Mouse (Mus musculus) forebrain, embryonic 11.5 days (tissue): ENCODE results near the gene Pxdn. TPM values are rescaled to one million over a fixed set of nuclear protein-coding genes. Genes with fewer than 3 reads are reported as not detected.

Source experiments
- ATAC-seq: fragments of 200-750 bp; cut with Nextera tagmentation; replicated peaks from 2 replicates; pipeline ENCODE4 v1.8.0; 2017; ENCODE audit warnings: moderate TSS enrichment; ENCODE audit not compliant: low FRiP score
- DNase-seq: peaks from one replicate; pipeline ENCODE4 v3.0.0-alpha.2; 2017; ENCODE audit warnings: low spot score
- H3K27ac ChIP-seq: fragments of 300-500 bp; sonication (generic); 2 replicates; pipeline ENCODE4 v1.5.1; 2014; ENCODE audit warnings: low read depth, low read length
- H3K27me3 ChIP-seq: fragments of 300-500 bp; sonication (generic); 2 replicates; pipeline ENCODE4 v1.6.1; 2014; ENCODE audit warnings: mild to moderate bottlenecking, low read length, mixed read lengths; ENCODE audit not compliant: control insufficient read depth, insufficient read depth
- H3K36me3 ChIP-seq: fragments of 300-500 bp; sonication (generic); 2 replicates; pipeline ENCODE4 v1.6.1; 2014; ENCODE audit warnings: mild to moderate bottlenecking, low read length, moderate library complexity, mixed read lengths; ENCODE audit not compliant: control insufficient read depth, insufficient read depth
- H3K4me1 ChIP-seq: fragments of 300-500 bp; sonication (generic); replicated peaks from 2 replicates; pipeline ENCODE4 v1.6.1; 2014; ENCODE audit warnings: low read length, mixed read lengths; ENCODE audit not compliant: control insufficient read depth, insufficient read depth
- H3K4me2 ChIP-seq: fragments of 300-500 bp; sonication (generic); 2 replicates; pipeline ENCODE4 v1.6.1; 2014; ENCODE audit warnings: low read depth, mild to moderate bottlenecking, low read length, moderate library complexity, mixed read lengths; ENCODE audit not compliant: severe bottlenecking
- H3K4me3 ChIP-seq: fragments of 300-500 bp; sonication (generic); 2 replicates; pipeline ENCODE4 v1.5.1; 2014; ENCODE audit warnings: low read depth, low read length
- H3K9ac ChIP-seq: fragments of 300-500 bp; sonication (generic); 2 replicates; pipeline ENCODE4 v1.6.1; 2014; ENCODE audit warnings: low read length
- H3K9me3 ChIP-seq: fragments of 300-500 bp; sonication (generic); 2 replicates; pipeline ENCODE4 v1.6.1; 2016; ENCODE audit warnings: low read length, mixed read lengths; ENCODE audit not compliant: control insufficient read depth
- WGBS: fragments of 180-500 bp; shearing (Covaris S2); extraction: QIAGEN DNeasy Blood & Tissue Kit; methylation state at CpG from one replicate; pipeline ENCODE4 v1.1.7; 2014; 5-methylcytosine and 5-hydroxymethylcytosine counted together
- polyA plus RNA-seq: library from polyadenylated mRNA; unstranded; fragments of >200 nt; fragmentation: Nextera tagmentation; extraction: Ambion mirVana; gene quantifications from 2 replicates; pipeline ENCODE4 v1.2.1, GENCODE M21; 2014

The Pxdn gene
- polyA plus RNA-seq, 1 experiment from 2014 or later = 73.7 TPM

DNA sequence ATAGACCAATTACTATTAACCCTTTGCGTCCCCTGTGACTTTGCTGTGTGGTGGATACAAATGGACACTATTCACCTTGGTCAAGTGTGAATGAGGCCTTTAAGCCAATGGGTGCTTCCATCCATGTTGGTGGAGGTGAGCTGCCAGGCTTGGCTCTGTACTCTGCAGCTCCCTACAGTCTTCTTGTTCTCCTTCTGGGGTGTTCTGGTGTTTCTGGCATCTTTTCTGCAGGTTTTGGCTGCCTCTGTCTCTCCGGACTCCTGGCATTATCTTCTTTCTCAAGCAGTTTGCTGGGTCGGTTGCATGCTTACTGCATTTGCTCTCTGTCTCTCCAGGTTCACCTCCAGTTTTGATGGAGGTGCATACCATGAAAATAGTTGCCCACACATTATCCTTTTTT, 7.2 kb downstream of the Pxdn start:
- Histone ChIP-seq H3K4me2 (no peak overlapping the region), H3K9ac (no peak overlapping the region), H3K27me3 (no peaks in the 10 kb centered on the region), H3K4me1 (peaks cover 11% of the 10 kb centered on the region), H3K9me3 (no peaks in the 10 kb centered on the region), H3K27ac (no peak overlapping the region), H3K36me3 (no peaks in the 10 kb centered on the region; the same call in 1 of the 2 replicates), H3K4me3 (no peak overlapping the region)
- WGBS = 91% methylated on average over 3 of the region's 3 CpGs
- ATAC-seq = no peak
- DNase-seq = no peak

DNA sequence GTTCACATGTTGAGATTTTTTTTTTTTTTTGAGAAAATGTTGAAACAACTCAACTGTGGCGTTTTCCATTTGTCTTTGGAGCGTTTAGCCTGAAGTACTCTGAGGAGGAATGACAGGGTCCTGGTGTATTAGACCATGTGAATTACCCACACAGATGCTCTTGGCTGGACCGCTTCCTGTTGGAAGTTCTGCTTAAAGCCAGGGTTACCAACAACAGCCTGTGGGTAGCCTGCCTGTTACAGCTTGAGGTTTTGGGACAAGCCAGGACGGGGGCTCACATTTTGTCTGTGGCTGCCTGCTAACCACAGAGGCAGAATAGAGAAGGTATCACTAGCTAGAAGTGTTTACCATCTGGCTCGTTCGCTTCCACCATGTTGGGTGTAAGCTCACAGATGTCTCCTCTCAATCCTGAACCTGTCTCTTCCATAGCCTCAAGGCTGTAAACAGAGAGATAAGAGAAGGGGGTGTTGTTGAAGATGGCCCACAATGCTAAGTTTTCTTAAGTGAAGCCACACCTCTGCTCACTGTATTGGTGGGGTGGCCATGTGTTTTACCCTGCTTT, 7.9 kb downstream of the Pxdn start:
- no peaks in the 10 kb centered on the region for H3K9me3 ChIP-seq
- WGBS = 86% methylated on average over 6 of the region's 6 CpGs
- H3K4me1 ChIP-seq = peaks cover 8% of the 10 kb centered on the region
- H3K9ac ChIP-seq = no peak overlapping the region
- H3K4me3 ChIP-seq = no peak overlapping the region
- no peaks in the 10 kb centered on the region; the same call in 1 of the 2 replicates for H3K36me3 ChIP-seq
- DNase-seq (no peak), ATAC-seq (no peak)
- no peak overlapping the region for H3K27ac ChIP-seq
- no peaks in the 10 kb centered on the region for H3K27me3 ChIP-seq
- H3K4me2 ChIP-seq = no peak overlapping the region

DNA sequence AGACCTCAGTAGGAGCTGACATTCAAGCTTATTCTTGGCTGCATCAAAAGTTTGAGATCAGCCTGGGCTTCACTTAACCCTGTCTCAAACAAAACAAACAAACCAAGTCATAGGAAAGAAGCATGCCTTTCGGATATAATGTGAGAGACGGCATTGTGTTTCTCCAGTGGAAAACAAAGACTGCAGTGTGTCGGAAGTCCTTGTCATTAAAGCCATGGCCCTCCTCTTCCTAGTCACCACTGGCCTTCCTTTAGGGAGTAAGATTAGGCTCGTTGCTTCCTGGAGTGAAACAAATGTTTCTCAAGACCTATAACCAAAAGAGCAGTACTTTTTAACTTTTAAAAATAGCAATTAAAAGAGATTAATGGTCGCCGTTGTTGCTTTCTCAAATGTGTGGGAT, 13.6 kb downstream of the Pxdn start:
- 33% methylated on average over 6 of the region's 6 CpGs for WGBS
- no peaks in the 10 kb centered on the region for H3K9me3 ChIP-seq
- no peak for DNase-seq

DNA sequence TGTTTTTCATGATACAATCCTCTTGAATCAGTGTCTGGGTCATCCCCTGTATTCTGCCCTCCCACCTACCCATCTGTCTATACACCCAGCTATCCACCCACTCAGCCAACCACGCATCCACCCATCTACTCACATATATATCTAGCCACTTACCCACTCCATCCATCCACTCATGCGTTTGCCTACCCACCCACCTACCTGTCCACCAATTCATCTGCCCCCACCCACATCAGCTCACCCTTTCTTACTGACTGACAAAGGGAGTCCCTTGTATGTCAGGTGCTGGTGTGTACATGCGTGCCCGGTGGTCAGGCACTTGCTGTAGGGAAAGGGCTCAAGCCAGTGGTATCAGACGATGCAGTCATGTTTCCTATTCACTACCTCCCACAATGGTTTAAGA, 14.1 kb downstream of the Pxdn start:
- Histone ChIP-seq H3K27ac (no peak overlapping the region), H3K9ac (no peak overlapping the region), H3K27me3 (no peaks in the 10 kb centered on the region), H3K4me2 (no peak overlapping the region), H3K4me3 (no peak overlapping the region), H3K4me1 (peaks cover 8% of the 10 kb centered on the region), H3K36me3 (no peaks in the 10 kb centered on the region), H3K9me3 (no peaks in the 10 kb centered on the region)
- no peak for ATAC-seq
- WGBS = 83% methylated on average over 5 of the region's 5 CpGs
- DNase-seq = no peak

More for the DNA sequence above, 13.6 kb downstream of the Pxdn start:
- Histone ChIP-seq H3K4me1 (peaks cover 8% of the 10 kb centered on the region), H3K36me3 (no peaks in the 10 kb centered on the region), H3K27me3 (no peaks in the 10 kb centered on the region), H3K27ac (no peak overlapping the region), H3K4me3 (no peak overlapping the region), H3K4me2 (no peak overlapping the region), H3K9ac (no peak overlapping the region)
- ATAC-seq = no peak

DNA sequence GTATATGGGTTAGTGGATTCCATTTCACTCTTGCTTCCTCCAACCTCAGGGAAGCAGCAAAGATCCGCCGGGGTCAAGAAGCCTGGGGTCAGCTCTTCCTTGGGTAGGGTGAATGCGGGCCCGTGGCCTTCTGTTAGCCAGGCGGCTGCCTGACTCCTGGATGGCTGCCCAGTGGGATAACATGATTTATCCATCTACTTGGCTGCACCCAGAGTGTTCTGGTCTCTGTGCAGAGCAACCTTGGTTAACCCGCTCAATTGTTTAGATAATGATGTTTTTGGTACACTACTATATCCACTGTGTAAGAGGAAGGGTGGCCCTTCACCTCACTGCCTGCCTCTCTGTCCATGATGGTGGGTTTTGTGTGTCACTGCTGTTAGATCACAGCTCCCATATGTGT, 14.7 kb downstream of the Pxdn start:
- 93% methylated on average over 6 of the region's 6 CpGs for WGBS
- H3K36me3 ChIP-seq = no peaks in the 10 kb centered on the region
- H3K4me2 ChIP-seq = no peak overlapping the region
- no peaks in the 10 kb centered on the region for H3K9me3 ChIP-seq
- H3K4me3 ChIP-seq = no peak overlapping the region
- ATAC-seq (no peak), DNase-seq (no peak)
- H3K9ac ChIP-seq = no peak overlapping the region
- no peaks in the 10 kb centered on the region for H3K27me3 ChIP-seq
- no peak overlapping the region for H3K27ac ChIP-seq
- H3K4me1 ChIP-seq = peaks cover 8% of the 10 kb centered on the region

DNA sequence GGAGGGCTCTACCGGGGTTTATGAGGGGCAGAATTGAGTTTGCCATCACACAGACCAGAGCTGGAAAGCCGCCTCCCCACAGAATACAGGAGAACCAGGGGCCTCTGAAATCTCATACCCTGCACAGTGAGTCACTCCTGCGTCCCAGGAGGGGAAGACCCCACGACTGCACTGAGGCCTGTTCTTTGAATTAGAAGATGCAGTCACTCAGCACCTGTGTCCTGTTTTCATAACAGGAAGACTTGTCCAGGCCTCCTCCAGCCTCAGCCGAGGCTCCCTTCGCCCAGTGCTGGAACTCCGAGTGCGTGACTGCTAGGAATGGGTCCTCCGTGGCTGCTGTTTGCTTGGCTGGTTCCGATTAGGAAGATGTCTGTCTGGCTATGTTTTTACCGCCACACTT, 16.6 kb downstream of the Pxdn start:
- 65% methylated on average over 11 of the region's 11 CpGs for WGBS
- peaks cover 8% of the 10 kb centered on the region for H3K4me1 ChIP-seq
- H3K36me3 ChIP-seq = no peaks in the 10 kb centered on the region
- H3K4me3 ChIP-seq = no peak overlapping the region
- ATAC-seq = no peak
- H3K4me2 ChIP-seq = no peak overlapping the region
- no peaks in the 10 kb centered on the region for H3K9me3 ChIP-seq
- no peak overlapping the region; the same call in 1 of the 2 replicates for H3K27ac ChIP-seq
- DNase-seq = no peak
- no peaks in the 10 kb centered on the region for H3K27me3 ChIP-seq
- no peak overlapping the region for H3K9ac ChIP-seq

DNA sequence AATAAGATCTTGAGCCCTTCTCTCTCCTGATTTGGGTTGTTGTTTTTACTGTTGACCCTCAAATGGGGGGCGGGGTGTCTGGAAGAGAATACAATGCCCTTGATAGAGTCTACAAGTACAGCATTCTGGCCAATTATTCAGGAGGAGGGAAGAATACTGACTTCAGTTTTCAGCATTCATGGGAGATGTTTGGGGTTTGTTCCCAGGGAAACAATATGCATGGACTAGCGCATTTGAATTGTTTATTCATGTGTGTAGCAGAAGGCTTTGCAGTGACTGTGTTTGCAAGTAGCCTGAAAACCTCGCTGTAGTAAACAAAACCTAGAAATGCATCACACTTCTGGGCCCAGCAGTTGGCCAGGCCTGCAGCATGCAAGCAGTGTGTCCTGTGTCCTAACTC, 17.1 kb downstream of the Pxdn start:
- H3K27ac ChIP-seq = 0 out of 2 replicates have a peak overlapping the region, but pooled peaks have one; percentile 42
- no peak overlapping the region for H3K4me2 ChIP-seq
- peaks cover 8% of the 10 kb centered on the region for H3K4me1 ChIP-seq
- DNase-seq (no peak), ATAC-seq (0 out of 2 replicates have a peak, but pooled peaks have one; percentile 51)
- no peaks in the 10 kb centered on the region for H3K36me3 ChIP-seq
- no peaks in the 10 kb centered on the region for H3K9me3 ChIP-seq
- WGBS = 55% methylated on average over 3 of the region's 3 CpGs
- H3K27me3 ChIP-seq = no peaks in the 10 kb centered on the region
- no peak overlapping the region for H3K9ac ChIP-seq
- no peak overlapping the region for H3K4me3 ChIP-seq

DNA sequence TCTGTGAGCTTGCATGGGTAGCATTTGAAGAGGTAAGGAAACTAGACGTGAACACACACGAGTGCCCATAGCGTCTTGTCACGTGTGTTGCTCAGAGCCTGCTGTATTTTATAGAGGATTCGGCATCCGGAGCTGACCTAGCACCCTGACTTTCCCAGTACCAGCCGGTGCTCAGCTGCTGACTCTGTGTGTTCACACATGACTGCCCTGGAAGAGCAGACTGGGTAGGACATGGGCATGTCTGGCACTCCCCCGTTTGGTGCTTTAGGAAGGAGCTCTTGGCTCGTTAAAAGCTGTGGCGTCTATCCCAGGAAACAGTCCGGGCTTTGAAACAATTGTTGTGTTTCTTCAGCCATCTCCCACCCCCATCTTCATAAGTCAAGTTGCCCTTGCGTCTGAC, 19.6 kb downstream of the Pxdn start:
- Histone ChIP-seq H3K9me3 (no peaks in the 10 kb centered on the region), H3K27ac (no peak overlapping the region), H3K27me3 (no peaks in the 10 kb centered on the region), H3K4me3 (no peak overlapping the region), H3K9ac (no peak overlapping the region), H3K4me1 (peaks cover 10% of the 10 kb centered on the region), H3K4me2 (no peak overlapping the region), H3K36me3 (no peaks in the 10 kb centered on the region)
- no peak for ATAC-seq
- 79% methylated on average over 12 of the region's 12 CpGs for WGBS
- DNase-seq = no peak

DNA sequence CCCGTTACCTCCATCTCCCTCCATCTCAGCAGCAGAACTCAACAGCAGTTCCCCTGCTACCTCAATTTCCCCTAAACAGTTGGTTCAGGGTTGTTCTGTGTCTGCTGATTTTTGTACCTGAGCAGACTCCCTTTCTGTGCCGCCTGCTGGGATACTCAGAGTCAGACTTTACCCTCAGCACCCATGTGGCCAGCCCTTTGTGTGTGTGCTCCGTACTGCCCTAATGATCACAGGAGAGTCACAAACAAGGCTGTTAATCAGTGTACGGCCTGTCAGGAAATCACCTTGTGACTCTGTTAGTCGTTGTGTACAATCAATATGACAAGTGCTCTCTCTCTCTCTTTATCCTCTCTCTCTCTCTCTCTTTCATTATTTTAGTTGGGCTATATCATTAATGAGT, 21.2 kb downstream of the Pxdn start:
- DNase-seq (no peak), ATAC-seq (no peak)
- Histone ChIP-seq H3K36me3 (no peaks in the 10 kb centered on the region), H3K9me3 (no peaks in the 10 kb centered on the region), H3K9ac (no peak overlapping the region), H3K27me3 (no peaks in the 10 kb centered on the region), H3K4me1 (peaks cover 10% of the 10 kb centered on the region), H3K27ac (no peak overlapping the region), H3K4me3 (no peak overlapping the region), H3K4me2 (no peak overlapping the region)
- 81% methylated on average over 5 of the region's 5 CpGs for WGBS
